Mouse (Mus musculus): ENCODE measurements around the gene Ano6.

DNA sequence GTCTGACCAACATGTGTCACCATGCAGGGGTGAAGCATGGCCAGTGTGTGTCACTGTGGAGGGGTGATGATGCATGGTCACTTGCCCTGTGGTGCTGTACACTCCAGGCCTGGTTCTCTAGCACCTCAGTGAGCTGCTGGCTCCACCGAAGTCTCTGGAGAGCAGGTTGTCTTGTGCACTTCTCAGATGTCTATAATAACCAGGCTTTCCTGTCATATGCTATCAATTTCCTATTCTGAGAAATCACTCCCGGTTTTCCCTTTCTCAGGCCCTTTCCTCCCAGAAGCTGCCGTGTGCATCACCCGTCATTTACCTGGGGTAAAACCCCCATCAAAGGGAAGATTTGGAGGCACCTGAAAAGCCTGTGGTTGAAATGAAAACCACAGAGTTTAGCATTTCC, 101.5 kb downstream of the Ano6 start:
- TF ChIP-seq CTCF (IDR thresholded peaks at IDR 0.05; ENCODE audit: insufficient read depth, low read length) (no peak), POLR2A (IDR thresholded peaks at IDR 0.05; ENCODE audit: borderline replicate concordance, extremely low read depth, low read depth, low read length) (no peak)
